Mouse (Mus musculus) layer of hippocampus, adult 9-10 months (tissue): Measurements from ENCODE around the gene Ankrd13b.

ENCODE experiments used
- DNase-seq: peaks from one replicate; pipeline ENCODE4 v3.0.0; 2022; ENCODE audit warnings: low spot score

Gene Ankrd13b

GRCm38 (mm10) chr11:77462283-77463100 is 27.0 kb downstream of the Ankrd13b start, which contains the start of gene Coro6:
Coro6 (plus strand) TSS chr11:77462411.
- no peak for DNase-seq

- DNase-seq = no peak
Measured at GRCm38 (mm10) chr11:77461856-77462255, 27.6 kb downstream of the Ankrd13b start.

GRCm38 (mm10) chr11:77456866-77457265 is 32.6 kb downstream of the Ankrd13b start:
- no peak for DNase-seq

- DNase-seq = no peak
Measured at GRCm38 (mm10) chr11:77455770-77456510, 33.5 kb downstream of the Ankrd13b start.

GRCm38 (mm10) chr11:77453388-77453787 is 36.1 kb downstream of the Ankrd13b start:
- DNase-seq = no peak

GRCm38 (mm10) chr11:77451670-77452069 is 37.8 kb downstream of the Ankrd13b start:
- DNase-seq = no peak

- no peak for DNase-seq
Measured at GRCm38 (mm10) chr11:77449224-77449623, 40.3 kb downstream of the Ankrd13b start.

- DNase-seq = peak; percentile 51
Measured at GRCm38 (mm10) chr11:77446628-77447041, 42.8 kb downstream of the Ankrd13b start.

- DNase-seq = no peak
Measured at GRCm38 (mm10) chr11:77444939-77445338, 44.5 kb downstream of the Ankrd13b start.

GRCm38 (mm10) chr11:77442186-77443170 is 47.0 kb downstream of the Ankrd13b start:
- no peak for DNase-seq

- no peak for DNase-seq
Measured at GRCm38 (mm10) chr11:77441020-77441419, 48.5 kb downstream of the Ankrd13b start.

GRCm38 (mm10) chr11:77440081-77440480 is 49.4 kb downstream of the Ankrd13b start:
- no peak for DNase-seq

- DNase-seq = no peak
Measured at GRCm38 (mm10) chr11:77437026-77437425, 52.5 kb downstream of the Ankrd13b start.

GRCm38 (mm10) chr11:77428446-77428845 is 61.0 kb downstream of the Ankrd13b start:
- no peak for DNase-seq

GRCm38 (mm10) chr11:77423175-77423859 is 66.2 kb downstream of the Ankrd13b start:
- DNase-seq = no peak
